Mouse (Mus musculus) C2C12 (cell line): ENCODE data around the gene Mxra7. TPM values are rescaled to one million over a fixed set of nuclear protein-coding genes. Genes with fewer than 3 reads are reported as not detected.

Experiments used
- H3K27me3 ChIP-seq: one replicate; pipeline ENCODE4 v1.6.1; 2011; ENCODE audit not compliant: control insufficient read depth, insufficient read depth, insufficient read length
- H3K36me3 ChIP-seq: one replicate; pipeline ENCODE4 v1.6.1; 2011; ENCODE audit not compliant: control insufficient read depth, insufficient read depth
- H3K4me3 ChIP-seq: one replicate; pipeline ENCODE4 v1.5.1; 2011; ENCODE audit warnings: mild to moderate bottlenecking, control low read depth; ENCODE audit not compliant: poor library complexity, insufficient read depth, severe bottlenecking
- H3K79me2 ChIP-seq: one replicate; pipeline ENCODE4 v1.6.1; 2011; ENCODE audit not compliant: control insufficient read depth, insufficient read depth
- H3K79me3 ChIP-seq: one replicate; pipeline ENCODE4 v1.6.1; 2011; ENCODE audit warnings: low read depth, control low read depth
- H3ac ChIP-seq: one replicate; pipeline ENCODE3; 2011; ENCODE audit warnings: low read depth; ENCODE audit not compliant: control insufficient read depth, insufficient read length
- CEBPB ChIP-seq: IDR thresholded peaks from one replicate; pipeline ENCODE4 v1.6.1; 2011; ENCODE audit warnings: low read depth, mild to moderate bottlenecking, control low read depth, moderate library complexity
- CTCF ChIP-seq: IDR thresholded peaks from one replicate; pipeline ENCODE4 v1.5.1; 2011; ENCODE audit not compliant: control insufficient read depth, insufficient read depth, insufficient read length
- FOSL1 ChIP-seq: IDR thresholded peaks from one replicate; pipeline ENCODE4 v1.8.0; 2011; ENCODE audit warnings: mild to moderate bottlenecking, low read length; ENCODE audit not compliant: poor library complexity, insufficient read depth, severe bottlenecking
- MAX ChIP-seq: IDR thresholded peaks from one replicate; pipeline ENCODE4 v1.6.1; 2011; ENCODE audit warnings: mild to moderate bottlenecking, control low read depth
- MYOD1 ChIP-seq: IDR thresholded peaks from one replicate; pipeline ENCODE4 v1.6.1; 2011; ENCODE audit warnings: low read depth; ENCODE audit not compliant: control insufficient read depth, insufficient read length
- MYOG ChIP-seq: IDR thresholded peaks from one replicate; pipeline ENCODE4 v1.6.1; 2011; ENCODE audit not compliant: control insufficient read depth, insufficient read length; ENCODE audit errors: extremely low read depth
- USF1 ChIP-seq: IDR thresholded peaks from one replicate; pipeline ENCODE4 v1.6.1; 2011; ENCODE audit warnings: low read depth, mild to moderate bottlenecking, control low read depth, moderate library complexity
- polyA plus RNA-seq: library from polyadenylated mRNA; unstranded; fragments of >200 nt; fragmentation: generic; extraction: Trizol; gene quantifications from one replicate; pipeline ENCODE4 v1.2.1, GENCODE M21; 2012; ENCODE audit warnings: missing spikeins

Mxra7 gene
- polyA plus RNA-seq, 1 experiment: 70.2 TPM

GRCm38 (mm10) chr11:116865945-116866585 lies 38.2 kb upstream of the Mxra7 start:
- Histone ChIP-seq H3K79me3 (no peaks in the 10 kb centered on the region), H3ac (no peak overlapping the region), H3K27me3 (no peaks in the 10 kb centered on the region), H3K79me2 (no peaks in the 10 kb centered on the region), H3K4me3 (no peak overlapping the region), H3K36me3 (peaks cover 38% of the 10 kb centered on the region)
- no peak for TF ChIP-seq CEBPB
- no peak for TF ChIP-seq MYOG
- TF ChIP-seq MAX: no peak
- no peak for TF ChIP-seq USF1
- no peak for TF ChIP-seq CTCF
- TF ChIP-seq FOSL1: no peak
- no peak for TF ChIP-seq MYOD1

- no peak overlapping the region for H3K4me3 ChIP-seq
- no peak overlapping the region for H3ac ChIP-seq
- no peaks in the 10 kb centered on the region for H3K79me2 ChIP-seq
- TF ChIP-seq CTCF: no peak
- no peak for TF ChIP-seq FOSL1
- no peak for TF ChIP-seq MYOG
- no peak for TF ChIP-seq CEBPB
- TF ChIP-seq USF1: no peak
- TF ChIP-seq MYOD1: no peak
- no peak for TF ChIP-seq MAX
- no peaks in the 10 kb centered on the region for H3K79me3 ChIP-seq
- peaks cover 52% of the 10 kb centered on the region for H3K36me3 ChIP-seq
- no peaks in the 10 kb centered on the region for H3K27me3 ChIP-seq
Measured at GRCm38 (mm10) chr11:116864444-116864843, 36.6 kb upstream of the Mxra7 start.

- Histone ChIP-seq H3K36me3 (peaks cover 52% of the 10 kb centered on the region), H3K79me2 (peaks cover 44% of the 10 kb centered on the region), H3ac (no peak overlapping the region), H3K27me3 (no peaks in the 10 kb centered on the region), H3K79me3 (peaks cover 21% of the 10 kb centered on the region), H3K4me3 (no peak overlapping the region)
- no peak for TF ChIP-seq USF1
- TF ChIP-seq MAX: no peak
- no peak for TF ChIP-seq CEBPB
- no peak for TF ChIP-seq FOSL1
- TF ChIP-seq MYOG: no peak
- no peak for TF ChIP-seq MYOD1
- TF ChIP-seq CTCF: no peak
Measured at GRCm38 (mm10) chr11:116857183-116857850, 29.5 kb upstream of the Mxra7 start.

GRCm38 (mm10) chr11:116854279-116854678 lies 26.4 kb upstream of the Mxra7 start:
- H3ac ChIP-seq: peak overlapping the region; percentile 73
- H3K4me3 ChIP-seq: peak overlapping the region; percentile 98
- TF ChIP-seq MAX: no peak
- no peak for TF ChIP-seq MYOD1
- TF ChIP-seq CEBPB: no peak
- TF ChIP-seq USF1: no peak
- TF ChIP-seq CTCF: no peak
- TF ChIP-seq FOSL1: no peak
- no peak for TF ChIP-seq MYOG
- H3K27me3 ChIP-seq: no peaks in the 10 kb centered on the region
- H3K79me2 ChIP-seq: peaks cover 74% of the 10 kb centered on the region
- peaks cover 49% of the 10 kb centered on the region for H3K79me3 ChIP-seq
- H3K36me3 ChIP-seq: peaks cover 55% of the 10 kb centered on the region

- peaks cover 55% of the 10 kb centered on the region for H3K36me3 ChIP-seq
- H3ac ChIP-seq: peak overlapping the region; percentile 94
- peaks cover 53% of the 10 kb centered on the region for H3K79me3 ChIP-seq
- no peaks in the 10 kb centered on the region for H3K27me3 ChIP-seq
- H3K79me2 ChIP-seq: peaks cover 82% of the 10 kb centered on the region
- H3K4me3 ChIP-seq: peak overlapping the region; percentile 98
- TF ChIP-seq FOSL1: peak; percentile 38
- peak; percentile 97 for TF ChIP-seq USF1
- no peak for TF ChIP-seq CEBPB
- TF ChIP-seq MAX: no peak
- peak; percentile 93 for TF ChIP-seq MYOD1
- TF ChIP-seq CTCF: no peak
Measured at GRCm38 (mm10) chr11:116853512-116853928, 25.7 kb upstream of the Mxra7 start.
